Mouse (Mus musculus): ENCODE data around the gene Pde3b. TPM values are rescaled to one million over a fixed set of nuclear protein-coding genes. Genes with fewer than 3 reads are reported as not detected.

The Pde3b gene
- polyA plus RNA-seq, 1 experiment from 2014 or later, result 3.9 TPM

- Histone ChIP-seq H3K9ac (ENCODE audit: low read length) (no peak overlapping the region), H3K4me1 (replicated peaks; ENCODE audit: control insufficient read depth, insufficient read depth, low read length) (no peaks in the 10 kb centered on the region), H3K27me3 (ENCODE audit: control insufficient read depth, insufficient read depth, low read depth, low read length) (no peaks in the 10 kb centered on the region), H3K9me3 (ENCODE audit: control insufficient read depth, low read length) (no peaks in the 10 kb centered on the region), H3K4me2 (ENCODE audit: low read depth, low read length) (no peak overlapping the region), H3K36me3 (ENCODE audit: control insufficient read depth, insufficient read depth, low read length) (no peaks in the 10 kb centered on the region), H3K27ac (ENCODE audit: low read length) (no peak overlapping the region), H3K4me3 (ENCODE audit: low read length) (no peak overlapping the region)
- no peak for ATAC-seq (ENCODE audit: low read depth)
- WGBS, result 69% methylated on average over 4 of the region's 4 CpGs
Observed at GRCm38 (mm10) chr7:114431966-114432365, 16.9 kb downstream of the Pde3b start.

- Histone ChIP-seq H3K36me3 (ENCODE audit: control insufficient read depth, insufficient read depth, low read length) (no peaks in the 10 kb centered on the region), H3K27me3 (ENCODE audit: control insufficient read depth, insufficient read depth, low read depth, low read length) (no peaks in the 10 kb centered on the region), H3K4me2 (ENCODE audit: low read depth, low read length) (no peak overlapping the region), H3K9me3 (ENCODE audit: control insufficient read depth, low read length) (no peaks in the 10 kb centered on the region), H3K4me3 (ENCODE audit: low read length) (no peak overlapping the region), H3K4me1 (replicated peaks; ENCODE audit: control insufficient read depth, insufficient read depth, low read length) (no peaks in the 10 kb centered on the region), H3K27ac (ENCODE audit: low read length) (no peak overlapping the region), H3K9ac (ENCODE audit: low read length) (no peak overlapping the region)
- ATAC-seq (ENCODE audit: low read depth), result no peak
- 43% methylated on average over 1 of the region's 1 CpGs for WGBS
Observed at GRCm38 (mm10) chr7:114439726-114440125, 24.6 kb downstream of the Pde3b start.

- no peaks in the 10 kb centered on the region for H3K27me3 ChIP-seq (ENCODE audit: control insufficient read depth, insufficient read depth, low read depth, low read length)
- no peaks in the 10 kb centered on the region for H3K9me3 ChIP-seq (ENCODE audit: control insufficient read depth, low read length)
- ATAC-seq (ENCODE audit: low read depth), result no peak
- no peak overlapping the region for H3K4me2 ChIP-seq (ENCODE audit: low read depth, low read length)
- H3K9ac ChIP-seq (ENCODE audit: low read length), result no peak overlapping the region
- no peak overlapping the region for H3K4me3 ChIP-seq (ENCODE audit: low read length)
- WGBS, result 90% methylated on average over 1 of the region's 1 CpGs
- no peak overlapping the region for H3K27ac ChIP-seq (ENCODE audit: low read length)
- no peaks in the 10 kb centered on the region for H3K36me3 ChIP-seq (ENCODE audit: control insufficient read depth, insufficient read depth, low read length)
- no peaks in the 10 kb centered on the region for H3K4me1 ChIP-seq (replicated peaks; ENCODE audit: control insufficient read depth, insufficient read depth, low read length)
Observed at GRCm38 (mm10) chr7:114440494-114440893, 25.4 kb downstream of the Pde3b start.

- Histone ChIP-seq H3K4me3 (ENCODE audit: low read length) (no peak overlapping the region), H3K36me3 (ENCODE audit: control insufficient read depth, insufficient read depth, low read length) (no peaks in the 10 kb centered on the region), H3K27ac (ENCODE audit: low read length) (no peak overlapping the region), H3K9me3 (ENCODE audit: control insufficient read depth, low read length) (no peaks in the 10 kb centered on the region), H3K4me1 (replicated peaks; ENCODE audit: control insufficient read depth, insufficient read depth, low read length) (no peaks in the 10 kb centered on the region), H3K4me2 (ENCODE audit: low read depth, low read length) (no peak overlapping the region), H3K9ac (ENCODE audit: low read length) (no peak overlapping the region), H3K27me3 (ENCODE audit: control insufficient read depth, insufficient read depth, low read depth, low read length) (no peaks in the 10 kb centered on the region)
- 44% methylated on average over 3 of the region's 3 CpGs for WGBS
- ATAC-seq (ENCODE audit: low read depth), result no peak
Observed at GRCm38 (mm10) chr7:114452876-114453275, 37.8 kb downstream of the Pde3b start.

- H3K4me3 ChIP-seq (ENCODE audit: low read length), result no peak overlapping the region
- 76% methylated on average over 5 of the region's 5 CpGs for WGBS
- H3K9me3 ChIP-seq (ENCODE audit: control insufficient read depth, low read length), result no peaks in the 10 kb centered on the region
- no peak overlapping the region for H3K9ac ChIP-seq (ENCODE audit: low read length)
- no peak for ATAC-seq (ENCODE audit: low read depth)
- no peaks in the 10 kb centered on the region for H3K27me3 ChIP-seq (ENCODE audit: control insufficient read depth, insufficient read depth, low read depth, low read length)
- no peaks in the 10 kb centered on the region for H3K4me1 ChIP-seq (replicated peaks; ENCODE audit: control insufficient read depth, insufficient read depth, low read length)
- no peaks in the 10 kb centered on the region for H3K36me3 ChIP-seq (ENCODE audit: control insufficient read depth, insufficient read depth, low read length)
- no peak overlapping the region for H3K27ac ChIP-seq (ENCODE audit: low read length)
- no peak overlapping the region for H3K4me2 ChIP-seq (ENCODE audit: low read depth, low read length)
Observed at GRCm38 (mm10) chr7:114453300-114453990, 38.4 kb downstream of the Pde3b start.

GRCm38 (mm10) chr7:114454858-114455257, 39.8 kb downstream of the Pde3b start:
- Histone ChIP-seq H3K9me3 (ENCODE audit: control insufficient read depth, low read length) (no peaks in the 10 kb centered on the region), H3K27me3 (ENCODE audit: control insufficient read depth, insufficient read depth, low read depth, low read length) (no peaks in the 10 kb centered on the region), H3K9ac (ENCODE audit: low read length) (no peak overlapping the region), H3K4me2 (ENCODE audit: low read depth, low read length) (no peak overlapping the region), H3K4me1 (replicated peaks; ENCODE audit: control insufficient read depth, insufficient read depth, low read length) (no peaks in the 10 kb centered on the region), H3K27ac (ENCODE audit: low read length) (no peak overlapping the region), H3K4me3 (ENCODE audit: low read length) (no peak overlapping the region), H3K36me3 (ENCODE audit: control insufficient read depth, insufficient read depth, low read length) (no peaks in the 10 kb centered on the region)
- ATAC-seq (ENCODE audit: low read depth), result no peak
- WGBS, result 55% methylated on average over 1 of the region's 1 CpGs

GRCm38 (mm10) chr7:114456904-114457303, 41.8 kb downstream of the Pde3b start:
- H3K9ac ChIP-seq (ENCODE audit: low read length), result no peak overlapping the region
- WGBS, result 65% methylated on average over 4 of the region's 4 CpGs
- H3K4me2 ChIP-seq (ENCODE audit: low read depth, low read length), result no peak overlapping the region

GRCm38 (mm10) chr7:114459909-114460308, 44.8 kb downstream of the Pde3b start:
- no peaks in the 10 kb centered on the region for H3K36me3 ChIP-seq (ENCODE audit: control insufficient read depth, insufficient read depth, low read length)
- no peaks in the 10 kb centered on the region for H3K4me1 ChIP-seq (replicated peaks; ENCODE audit: control insufficient read depth, insufficient read depth, low read length)
- no peaks in the 10 kb centered on the region for H3K9me3 ChIP-seq (ENCODE audit: control insufficient read depth, low read length)
- H3K4me2 ChIP-seq (ENCODE audit: low read depth, low read length), result no peak overlapping the region
- H3K9ac ChIP-seq (ENCODE audit: low read length), result no peak overlapping the region
- H3K27me3 ChIP-seq (ENCODE audit: control insufficient read depth, insufficient read depth, low read depth, low read length), result no peaks in the 10 kb centered on the region
- no peak overlapping the region for H3K27ac ChIP-seq (ENCODE audit: low read length)
- 77% methylated on average over 1 of the region's 1 CpGs for WGBS
- no peak overlapping the region for H3K4me3 ChIP-seq (ENCODE audit: low read length)
- no peak for ATAC-seq (ENCODE audit: low read depth)

More at GRCm38 (mm10) chr7:114456904-114457303, 41.8 kb downstream of the Pde3b start:
- no peaks in the 10 kb centered on the region for H3K36me3 ChIP-seq (ENCODE audit: control insufficient read depth, insufficient read depth, low read length)
- H3K9me3 ChIP-seq (ENCODE audit: control insufficient read depth, low read length), result no peaks in the 10 kb centered on the region
- ATAC-seq (ENCODE audit: low read depth), result no peak
- no peaks in the 10 kb centered on the region for H3K4me1 ChIP-seq (replicated peaks; ENCODE audit: control insufficient read depth, insufficient read depth, low read length)
- H3K27ac ChIP-seq (ENCODE audit: low read length), result no peak overlapping the region
- H3K4me3 ChIP-seq (ENCODE audit: low read length), result no peak overlapping the region
- no peaks in the 10 kb centered on the region for H3K27me3 ChIP-seq (ENCODE audit: control insufficient read depth, insufficient read depth, low read depth, low read length)

- WGBS, result 46% methylated on average over 2 of the region's 2 CpGs
Observed at GRCm38 (mm10) chr7:114461727-114462126, 46.6 kb downstream of the Pde3b start.

GRCm38 (mm10) chr7:114466358-114466757, 51.3 kb downstream of the Pde3b start:
- Histone ChIP-seq H3K4me3 (ENCODE audit: low read length) (no peak overlapping the region), H3K27ac (ENCODE audit: low read length) (no peak overlapping the region), H3K9ac (ENCODE audit: low read length) (no peak overlapping the region), H3K27me3 (ENCODE audit: control insufficient read depth, insufficient read depth, low read depth, low read length) (no peaks in the 10 kb centered on the region), H3K4me2 (ENCODE audit: low read depth, low read length) (no peak overlapping the region), H3K36me3 (ENCODE audit: control insufficient read depth, insufficient read depth, low read length) (no peaks in the 10 kb centered on the region), H3K9me3 (ENCODE audit: control insufficient read depth, low read length) (no peaks in the 10 kb centered on the region), H3K4me1 (replicated peaks; ENCODE audit: control insufficient read depth, insufficient read depth, low read length) (no peaks in the 10 kb centered on the region)
- 82% methylated on average over 3 of the region's 3 CpGs for WGBS
- no peak for ATAC-seq (ENCODE audit: low read depth)

More at GRCm38 (mm10) chr7:114461727-114462126, 46.6 kb downstream of the Pde3b start:
- H3K4me2 ChIP-seq (ENCODE audit: low read depth, low read length), result no peak overlapping the region
- H3K27me3 ChIP-seq (ENCODE audit: control insufficient read depth, insufficient read depth, low read depth, low read length), result no peaks in the 10 kb centered on the region
- H3K36me3 ChIP-seq (ENCODE audit: control insufficient read depth, insufficient read depth, low read length), result no peaks in the 10 kb centered on the region
- H3K9ac ChIP-seq (ENCODE audit: low read length), result no peak overlapping the region
- ATAC-seq (ENCODE audit: low read depth), result no peak
- H3K27ac ChIP-seq (ENCODE audit: low read length), result no peak overlapping the region
- H3K4me1 ChIP-seq (replicated peaks; ENCODE audit: control insufficient read depth, insufficient read depth, low read length), result no peaks in the 10 kb centered on the region
- no peak overlapping the region for H3K4me3 ChIP-seq (ENCODE audit: low read length)
- H3K9me3 ChIP-seq (ENCODE audit: control insufficient read depth, low read length), result no peaks in the 10 kb centered on the region

All from lung, embryonic 16.5 days (tissue).